Mouse (Mus musculus) stomach, embryonic 15.5 days (tissue): ENCODE data around the gene Ddx56. TPM values are rescaled to one million over a fixed set of nuclear protein-coding genes. Genes with fewer than 3 reads are reported as not detected.

Experiments used
- ATAC-seq: fragments of 200-750 bp; cut with Nextera tagmentation; 2 replicates; pipeline ENCODE4 v1.8.0; 2017; ENCODE audit warnings: low read depth, moderate number of reproducible peaks, moderate TSS enrichment; ENCODE audit not compliant: insufficient read depth, low FRiP score
- H3K27ac ChIP-seq: fragments of 300-500 bp; sonication (generic); 2 replicates; pipeline ENCODE4 v1.5.1; 2015; ENCODE audit warnings: mild to moderate bottlenecking, inconsistent platforms
- H3K27me3 ChIP-seq: fragments of 300-500 bp; sonication (generic); replicated peaks from 2 replicates; pipeline ENCODE4 v1.6.1; 2015; ENCODE audit warnings: inconsistent platforms
- H3K36me3 ChIP-seq: fragments of 300-500 bp; sonication (generic); 2 replicates; pipeline ENCODE4 v1.6.1; 2015; ENCODE audit warnings: inconsistent platforms
- H3K4me1 ChIP-seq: fragments of 300-500 bp; sonication (generic); 2 replicates; pipeline ENCODE4 v1.6.1; 2015; ENCODE audit warnings: inconsistent platforms
- H3K4me2 ChIP-seq: fragments of 300-500 bp; sonication (generic); 2 replicates; pipeline ENCODE4 v1.6.1; 2015; ENCODE audit warnings: mild to moderate bottlenecking, inconsistent platforms
- H3K4me3 ChIP-seq: fragments of 300-500 bp; sonication (generic); replicated peaks from 2 replicates; pipeline ENCODE4 v1.5.1; 2015; ENCODE audit warnings: inconsistent platforms
- H3K9ac ChIP-seq: fragments of 300-500 bp; sonication (generic); 2 replicates; pipeline ENCODE4 v1.6.1; 2015; ENCODE audit warnings: inconsistent platforms
- H3K9me3 ChIP-seq: fragments of 300-500 bp; sonication (generic); 2 replicates; pipeline ENCODE4 v1.6.1; 2016; ENCODE audit warnings: inconsistent platforms
- WGBS: fragments of 180-500 bp; shearing (Covaris S2); methylation state at CpG from one replicate; pipeline ENCODE4 v1.1.7; 2015; 5-methylcytosine and 5-hydroxymethylcytosine counted together
- polyA plus RNA-seq: library from polyadenylated mRNA; unstranded; fragments of >200 nt; fragmentation: Nextera tagmentation; extraction: Ambion mirVana; gene quantifications from 2 replicates; pipeline ENCODE4 v1.2.1, GENCODE M21; 2015

The Ddx56 gene
- polyA plus RNA-seq, 1 experiment from 2014 or later = 87.6 TPM

DNA sequence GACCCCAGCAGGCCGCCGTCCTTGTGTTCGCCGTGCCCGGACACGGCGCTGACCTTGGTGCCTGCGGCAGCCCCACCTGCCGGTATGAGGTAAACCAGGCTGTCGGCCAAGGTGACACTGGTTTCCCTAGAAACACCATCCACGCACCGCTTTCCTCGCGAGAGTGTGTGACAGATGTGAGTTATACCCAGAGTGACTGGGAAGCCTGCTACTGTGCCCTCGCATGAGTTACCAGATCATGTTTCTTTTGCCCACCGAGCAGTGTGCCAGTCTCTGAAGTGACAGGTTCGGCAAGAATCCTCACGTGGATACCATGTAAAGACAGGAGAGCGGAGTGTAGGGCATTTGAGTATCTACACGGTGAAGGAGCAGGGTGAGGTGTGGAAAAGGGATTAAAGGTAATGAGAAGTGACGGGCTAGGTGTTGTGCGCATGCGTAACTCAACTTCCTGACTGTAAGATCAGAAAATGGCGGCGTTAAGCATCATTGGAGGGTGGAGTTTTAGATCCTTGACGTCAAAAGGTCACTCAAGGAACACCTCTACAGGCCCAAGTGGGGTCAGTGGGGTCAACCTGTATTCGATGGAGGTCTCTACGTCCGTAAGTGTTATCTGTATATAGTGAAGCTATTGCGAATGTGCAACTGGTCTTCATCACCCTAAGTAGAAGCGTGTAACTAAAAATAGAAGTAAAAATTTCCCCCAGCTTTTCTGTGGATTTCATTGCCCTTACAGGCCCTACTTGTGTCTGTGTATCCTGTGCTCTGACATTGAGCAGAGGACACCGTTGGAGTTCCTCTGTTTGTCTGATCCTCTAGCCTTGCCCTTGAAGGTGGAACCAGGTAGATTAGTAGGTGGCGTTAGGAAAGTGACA, 24.8 kb upstream of the Ddx56 start:
- Histone ChIP-seq H3K4me1 (no peaks in the 10 kb centered on the region; the same call in 1 of the 2 replicates), H3K36me3 (no peaks in the 10 kb centered on the region), H3K9me3 (no peaks in the 10 kb centered on the region), H3K27ac (peak overlapping the region; percentile 91), H3K9ac (peak overlapping the region; percentile 47; the same call in 1 of the 2 replicates), H3K4me3 (peak overlapping the region; percentile 72), H3K4me2 (peak overlapping the region; percentile 66), H3K27me3 (no peaks in the 10 kb centered on the region)
- ATAC-seq = peak; percentile 4; the same call in 1 of the 2 replicates
- WGBS = 12% methylated on average over 33 of the region's 33 CpGs

DNA sequence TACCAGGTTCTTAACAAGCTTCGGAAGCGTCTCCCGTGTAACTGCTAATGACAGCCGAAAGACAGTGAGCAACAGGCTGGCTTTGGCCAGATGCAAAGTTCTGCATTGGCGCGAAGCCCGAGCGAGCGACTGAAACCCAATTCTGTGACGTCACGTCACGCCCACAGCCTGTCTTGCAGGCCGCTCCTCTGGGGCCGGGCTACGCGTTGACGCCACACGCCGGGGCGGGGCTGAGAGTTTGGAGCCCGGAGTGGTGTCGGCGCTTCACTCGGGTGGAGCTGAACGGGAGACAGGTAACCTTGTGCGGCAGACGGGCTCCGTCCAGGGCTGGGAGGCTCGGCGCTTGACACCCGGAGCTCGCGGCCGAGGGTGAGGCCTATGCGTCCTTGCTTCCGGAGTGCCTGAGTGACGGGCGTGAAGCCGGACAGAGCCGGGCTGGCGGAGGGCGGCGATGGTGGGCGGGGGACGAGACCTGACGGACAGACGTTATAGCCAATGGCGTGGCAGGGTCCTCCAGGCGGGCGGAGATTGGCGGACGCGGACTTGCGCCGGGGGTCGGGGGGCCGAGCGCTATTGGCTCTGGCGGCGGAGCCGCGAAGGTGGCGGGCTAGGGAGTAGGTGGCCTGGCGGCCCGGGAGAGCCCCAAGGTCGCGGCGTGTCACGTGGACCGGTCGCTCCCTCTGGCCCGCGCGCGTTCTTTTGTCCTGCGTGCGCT, 24.0 kb upstream of the Ddx56 start, which contains the start of gene Ogdh:
TSS of gene Ogdh (plus strand) at position 233 of the 715 bp plus-strand sequence.
- peak; percentile 95 for ATAC-seq
- H3K4me1 ChIP-seq = no peaks in the 10 kb centered on the region; the same call in 1 of the 2 replicates
- H3K27ac ChIP-seq = peak within 1 kb of the TSS; percentile 91
- no peaks in the 10 kb centered on the region for H3K27me3 ChIP-seq
- H3K9ac ChIP-seq = peak within 1 kb of the TSS; percentile 47; the same call in 1 of the 2 replicates
- peak within 1 kb of the TSS; percentile 72 for H3K4me3 ChIP-seq
- H3K9me3 ChIP-seq = no peaks in the 10 kb centered on the region
- H3K4me2 ChIP-seq = peak within 1 kb of the TSS; percentile 69
- WGBS = under 1% methylated on average over 77 of the region's 77 CpGs
- H3K36me3 ChIP-seq = no peaks in the 10 kb centered on the region

DNA sequence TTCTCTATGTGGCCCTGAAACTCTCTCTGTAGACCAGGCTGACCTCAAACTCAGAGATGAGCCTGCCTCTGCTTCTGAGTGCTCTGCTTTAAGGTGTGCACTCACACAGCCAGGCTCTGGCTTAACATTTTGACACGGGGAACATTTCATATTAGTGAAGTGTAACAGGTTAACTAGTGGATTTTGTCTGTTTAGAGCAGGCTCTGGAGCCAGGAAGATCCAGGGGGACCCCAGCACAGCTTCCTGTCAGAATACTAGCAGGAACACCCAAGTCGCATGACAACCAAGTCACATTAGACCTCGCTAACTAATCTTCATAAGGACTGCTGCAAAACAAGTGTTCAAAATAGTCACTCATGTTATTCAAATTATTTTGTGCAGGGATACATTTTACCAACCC, 23.3 kb upstream of the Ddx56 start:
- Histone ChIP-seq H3K4me1 (no peaks in the 10 kb centered on the region; the same call in 1 of the 2 replicates), H3K27me3 (no peaks in the 10 kb centered on the region), H3K4me2 (peak overlapping the region; percentile 69), H3K27ac (peak overlapping the region; percentile 91), H3K9ac (peak overlapping the region; percentile 47; the same call in 1 of the 2 replicates), H3K9me3 (no peaks in the 10 kb centered on the region), H3K36me3 (no peaks in the 10 kb centered on the region), H3K4me3 (peak overlapping the region; percentile 72)
- 25% methylated on average over 3 of the region's 3 CpGs for WGBS
- ATAC-seq = no peak

DNA sequence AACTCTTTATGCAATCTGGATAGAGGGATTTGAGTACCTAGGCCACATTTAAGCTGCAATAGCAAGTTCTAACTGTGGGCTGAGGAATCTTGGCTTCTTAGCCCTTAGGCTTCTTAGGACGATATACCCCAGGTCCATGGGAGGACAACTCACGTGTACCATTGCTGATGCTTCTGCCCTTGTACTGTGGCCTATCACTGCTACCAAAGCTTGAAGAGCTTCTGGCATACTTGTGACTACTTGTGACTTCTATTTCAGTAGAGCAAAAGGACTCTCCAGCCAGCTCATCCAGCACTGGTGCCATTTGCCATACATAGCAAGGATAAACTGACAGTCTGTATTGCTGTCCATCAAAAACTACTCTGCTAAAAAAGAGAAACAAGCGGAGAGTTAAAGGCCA, 22.6 kb upstream of the Ddx56 start:
- H3K36me3 ChIP-seq = no peaks in the 10 kb centered on the region
- 91% methylated on average over 3 of the region's 3 CpGs for WGBS
- no peak overlapping the region for H3K9ac ChIP-seq
- no peaks in the 10 kb centered on the region for H3K9me3 ChIP-seq
- ATAC-seq = no peak
- H3K4me3 ChIP-seq = no peak overlapping the region
- no peaks in the 10 kb centered on the region; the same call in 1 of the 2 replicates for H3K4me1 ChIP-seq
- H3K27ac ChIP-seq = no peak overlapping the region
- H3K27me3 ChIP-seq = no peaks in the 10 kb centered on the region
- no peak overlapping the region for H3K4me2 ChIP-seq

DNA sequence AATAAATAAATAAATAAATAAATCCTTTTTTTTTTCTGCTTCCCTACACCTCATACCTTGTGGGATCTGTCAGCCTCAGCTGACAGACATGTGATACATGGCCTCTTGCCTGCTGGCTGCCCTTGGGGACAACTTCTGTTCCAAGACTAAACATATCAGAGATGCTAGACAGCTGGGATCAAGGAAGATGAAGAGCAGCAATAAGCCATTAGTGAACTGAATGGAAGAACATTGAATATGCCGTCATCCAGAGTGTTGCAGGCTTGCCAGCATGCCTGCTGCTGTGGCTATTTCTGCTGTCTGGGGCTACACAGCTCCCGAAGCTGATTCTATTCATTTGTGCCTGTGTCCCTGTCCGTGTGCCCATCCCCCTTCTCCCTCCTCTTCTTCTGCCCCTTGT, 15.4 kb upstream of the Ddx56 start:
- Histone ChIP-seq H3K27me3 (no peaks in the 10 kb centered on the region), H3K4me1 (no peaks in the 10 kb centered on the region), H3K4me3 (no peak overlapping the region), H3K9ac (no peak overlapping the region), H3K36me3 (no peaks in the 10 kb centered on the region), H3K27ac (no peak overlapping the region), H3K4me2 (no peak overlapping the region), H3K9me3 (no peaks in the 10 kb centered on the region)
- 59% methylated on average over 3 of the region's 3 CpGs for WGBS
- ATAC-seq = no peak

DNA sequence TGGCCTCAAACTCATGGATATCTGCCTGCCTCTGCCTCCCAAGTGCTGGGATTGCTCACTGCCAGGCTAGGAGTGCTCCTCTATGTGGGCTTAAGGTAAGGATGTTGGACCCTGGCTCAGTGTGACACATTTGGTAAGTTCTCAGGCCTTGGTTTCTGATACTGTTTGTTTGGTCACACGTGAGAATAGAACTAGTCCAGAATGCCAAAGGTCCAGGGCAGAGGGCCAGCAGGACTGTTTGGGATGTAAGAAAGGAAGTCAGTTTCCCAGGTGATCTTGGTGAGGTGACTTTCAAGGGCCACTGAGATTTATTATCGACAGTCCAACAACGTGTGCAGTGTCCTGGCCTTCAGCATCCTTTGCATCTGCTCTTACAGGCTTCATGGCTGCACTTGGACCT, 8.9 kb upstream of the Ddx56 start:
- ATAC-seq = no peak

DNA sequence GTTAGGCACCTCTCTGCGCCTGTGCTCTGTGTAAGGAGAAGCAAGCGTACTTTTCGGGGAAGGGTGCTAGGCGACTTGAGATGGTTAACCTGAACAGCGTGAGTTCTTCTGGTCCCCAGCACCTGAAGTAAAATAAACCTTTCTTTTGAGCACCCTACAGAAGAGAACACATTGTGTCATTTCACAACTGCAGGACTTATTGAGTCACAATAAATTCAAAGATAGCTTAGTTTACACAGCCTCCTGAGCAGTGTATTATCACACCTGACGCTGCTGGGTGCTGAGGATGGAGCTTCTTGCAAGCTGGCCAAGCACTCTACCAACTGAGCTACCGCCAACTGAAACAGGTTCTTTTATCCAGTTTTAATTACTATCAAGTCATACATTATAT, 7.5 kb upstream of the Ddx56 start:
- H3K9ac ChIP-seq = peak overlapping the region; percentile 11; the same call in 1 of the 2 replicates
- whole genome bisulfite sequencing = 20% methylated on average over 7 of the region's 7 CpGs
- peak overlapping the region; percentile 83 for H3K4me2 ChIP-seq
- no peaks in the 10 kb centered on the region for H3K9me3 ChIP-seq
- H3K27me3 ChIP-seq = no peaks in the 10 kb centered on the region
- 0 out of 2 replicates have a peak overlapping the region, but pooled peaks have one; percentile 51 for H3K27ac ChIP-seq
- peaks cover 10% of the 10 kb centered on the region; the same call in 1 of the 2 replicates for H3K36me3 ChIP-seq
- H3K4me3 ChIP-seq = peak overlapping the region; percentile 92
- ATAC-seq = peak; percentile 5; the same call in 1 of the 2 replicates
- H3K4me1 ChIP-seq = peaks cover 16% of the 10 kb centered on the region; the same call in 1 of the 2 replicates

More for the DNA sequence above, 8.9 kb upstream of the Ddx56 start:
- Histone ChIP-seq H3K4me2 (no peak overlapping the region), H3K4me3 (no peak overlapping the region), H3K27ac (no peak overlapping the region), H3K9me3 (no peaks in the 10 kb centered on the region), H3K36me3 (peaks cover 6% of the 10 kb centered on the region; the same call in 1 of the 2 replicates), H3K4me1 (peaks cover 16% of the 10 kb centered on the region; the same call in 1 of the 2 replicates), H3K9ac (no peak overlapping the region), H3K27me3 (no peaks in the 10 kb centered on the region)
- 62% methylated on average over 3 of the region's 3 CpGs for WGBS

DNA sequence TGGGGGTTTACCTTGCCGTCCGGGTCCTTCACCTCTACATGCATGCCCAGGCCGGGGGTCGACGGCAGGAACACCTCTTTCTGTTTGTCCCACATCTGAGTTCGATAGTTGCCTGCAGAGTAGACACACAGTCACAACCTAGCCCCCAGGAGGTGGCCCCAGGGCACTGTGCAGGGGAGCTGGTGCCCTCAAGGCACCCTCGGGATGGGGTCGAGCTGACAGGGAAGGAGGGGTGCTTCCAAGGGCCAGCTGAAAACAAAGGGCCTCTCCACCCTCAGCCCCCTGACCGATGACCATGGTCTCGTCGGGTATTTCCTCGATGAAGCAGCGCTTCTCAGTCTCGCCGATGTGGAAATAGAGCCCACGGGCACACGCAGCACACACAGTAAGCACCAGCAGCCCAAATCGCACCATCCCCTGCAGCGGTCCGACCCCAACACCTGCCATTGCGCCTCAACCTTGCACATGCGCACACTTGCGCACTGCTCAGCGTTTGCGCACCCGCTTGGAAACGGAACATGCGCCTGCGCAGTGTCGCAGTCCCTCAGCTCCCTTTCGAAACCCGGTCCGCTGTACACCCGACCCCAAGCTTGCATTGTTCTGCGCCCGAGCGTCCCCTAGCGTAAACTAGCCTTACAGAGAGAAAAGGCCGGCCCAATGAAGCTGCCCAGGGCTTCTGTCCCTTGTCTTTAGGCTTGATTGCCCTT, 7.0 kb upstream of the Ddx56 start, which contains the start of gene Tmed4:
TSS of gene Tmed4 (minus strand) at position 484 of the 707 bp plus-strand sequence.
- peak within 1 kb of the TSS; percentile 51; the same call in 1 of the 2 replicates for H3K27ac ChIP-seq
- under 1% methylated on average over 39 of the region's 39 CpGs for WGBS
- H3K9me3 ChIP-seq = no peaks in the 10 kb centered on the region
- peaks cover 16% of the 10 kb centered on the region; the same call in 1 of the 2 replicates for H3K4me1 ChIP-seq
- ATAC-seq = peak; percentile 97
- H3K36me3 ChIP-seq = peaks cover 10% of the 10 kb centered on the region; the same call in 1 of the 2 replicates
- H3K4me3 ChIP-seq = peak within 1 kb of the TSS; percentile 92
- no peaks in the 10 kb centered on the region for H3K27me3 ChIP-seq
- H3K4me2 ChIP-seq = peak within 1 kb of the TSS; percentile 83
- peak within 1 kb of the TSS; percentile 87 for H3K9ac ChIP-seq

DNA sequence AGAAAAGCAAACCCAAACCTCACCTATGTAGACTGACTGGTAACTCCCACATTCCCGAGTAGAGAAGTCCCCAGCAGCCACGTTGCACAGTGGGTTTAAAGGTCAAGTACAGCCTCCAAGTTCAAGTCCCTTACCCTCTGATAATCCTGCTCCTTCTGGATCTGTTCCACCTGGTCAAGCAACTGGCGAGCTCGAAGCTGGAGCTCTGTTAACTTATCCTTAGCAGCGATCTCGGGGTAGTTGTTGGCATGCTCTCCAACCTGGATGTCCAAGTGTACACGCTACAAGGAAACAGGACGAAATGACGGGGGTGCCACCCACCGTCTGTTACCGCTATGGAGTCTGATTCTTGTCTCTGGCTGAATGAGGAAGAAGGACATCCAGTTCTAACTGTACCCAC, 6.0 kb upstream of the Ddx56 start:
- ATAC-seq = no peak

DNA sequence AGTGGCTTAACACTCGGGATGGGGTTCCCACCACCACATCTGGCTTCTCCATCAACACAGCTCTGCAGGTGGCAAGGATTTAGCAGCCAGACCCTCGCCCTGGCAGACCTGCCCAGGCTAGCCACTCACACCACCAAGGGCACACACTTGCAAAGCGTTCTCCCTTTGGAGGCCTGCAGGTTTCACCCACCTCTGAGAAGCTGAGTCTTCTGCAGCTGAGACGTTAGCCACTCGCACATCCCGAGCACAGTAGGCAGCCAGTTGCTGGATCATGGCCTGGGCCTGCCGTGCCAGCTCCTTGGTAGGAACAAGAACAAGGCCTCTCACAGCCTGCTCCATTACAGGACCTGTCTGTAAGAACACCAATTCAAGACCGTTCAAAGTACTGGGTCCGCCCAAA, 951 bp downstream of the Ddx56 start:
- ATAC-seq = no peak

More for the DNA sequence above, 6.0 kb upstream of the Ddx56 start:
- Histone ChIP-seq H3K27me3 (no peaks in the 10 kb centered on the region), H3K36me3 (peaks cover 10% of the 10 kb centered on the region; the same call in 1 of the 2 replicates), H3K4me2 (peak overlapping the region; percentile 83), H3K4me3 (peak overlapping the region; percentile 92), H3K27ac (no peak overlapping the region), H3K9ac (peak overlapping the region; percentile 87; the same call in 1 of the 2 replicates), H3K4me1 (peaks cover 16% of the 10 kb centered on the region; the same call in 1 of the 2 replicates), H3K9me3 (no peaks in the 10 kb centered on the region)
- WGBS = 34% methylated on average over 11 of the region's 11 CpGs

More for the DNA sequence above, 951 bp downstream of the Ddx56 start:
- Histone ChIP-seq H3K4me1 (peaks cover 8% of the 10 kb centered on the region), H3K4me3 (peak overlapping the region; percentile 95), H3K36me3 (peaks cover 50% of the 10 kb centered on the region), H3K9me3 (no peaks in the 10 kb centered on the region), H3K9ac (peak overlapping the region; percentile 97), H3K4me2 (peak overlapping the region; percentile 70), H3K27ac (no peak overlapping the region), H3K27me3 (no peaks in the 10 kb centered on the region)
- WGBS = 62% methylated on average over 9 of the region's 9 CpGs
